Mouse (Mus musculus) cortical plate, adult 2 months (tissue): ENCODE measurements around the gene Rec114.

Experiments used
- CTCF ChIP-seq: fragments of 200-500 bp; IDR thresholded peaks from 2 replicates; pipeline ENCODE4 v1.5.1; 2011; ENCODE audit warnings: mild to moderate bottlenecking, control low read depth, low read length; ENCODE audit not compliant: insufficient read depth; ENCODE audit errors: extremely low read depth
- POLR2A ChIP-seq: fragments of 200-500 bp; IDR thresholded peaks from 2 replicates; pipeline ENCODE4 v1.6.1; 2011; ENCODE audit warnings: mild to moderate bottlenecking, low read length, control low read depth; ENCODE audit not compliant: insufficient read depth; ENCODE audit errors: extremely low read depth

DNA sequence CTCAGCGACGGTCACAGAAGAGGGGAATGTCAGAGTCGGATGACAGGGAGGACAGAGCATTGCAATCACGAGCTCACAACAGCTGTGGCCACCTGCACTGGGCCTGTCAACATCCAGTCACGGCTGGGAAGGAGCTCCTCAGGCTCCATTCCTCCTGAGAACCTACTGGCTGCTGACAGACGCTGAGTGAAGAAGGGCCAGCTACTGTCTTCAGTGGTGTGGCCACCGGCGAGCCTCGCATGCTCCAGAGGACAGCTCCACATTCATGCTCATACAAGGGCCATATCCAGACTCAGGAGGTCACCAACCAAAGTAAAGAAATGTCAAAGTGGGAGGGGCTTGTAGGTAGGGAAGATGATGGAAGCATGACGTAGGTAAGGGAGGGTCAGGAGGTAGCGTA, 36.0 kb downstream of the Rec114 start:
- TF ChIP-seq CTCF (no peak), POLR2A (no peak)
